Mouse (Mus musculus): ENCODE measurements around the gene Cfap65. TPM values are rescaled to one million over a fixed set of nuclear protein-coding genes. Genes with fewer than 3 reads are reported as not detected.

The Cfap65 gene
- polyA plus RNA-seq, 1 experiment from 2014 or later, result 1.4 TPM

DNA sequence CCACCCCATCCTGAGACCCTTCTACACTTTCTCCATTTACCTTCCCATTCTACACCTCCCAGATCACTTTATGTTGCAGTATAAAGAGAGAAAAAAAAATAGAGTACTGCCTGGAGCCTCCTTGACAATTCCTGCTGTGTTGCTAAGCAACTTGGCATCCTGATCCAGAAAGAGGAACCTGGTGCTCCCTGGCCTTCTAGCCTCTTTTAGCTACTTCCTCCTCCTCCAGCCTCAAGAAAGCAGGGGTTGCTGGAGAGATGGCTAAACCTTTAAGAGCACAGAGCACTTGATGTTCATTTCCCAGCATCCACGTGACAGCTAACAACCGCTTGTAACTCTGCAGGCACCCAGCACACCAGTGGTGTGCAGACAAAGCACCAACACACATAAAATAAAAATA lies 63.2 kb downstream of the Cfap65 start:
- Histone ChIP-seq H3K4me2 (ENCODE audit: low read length) (no peak overlapping the region), H3K36me3 (ENCODE audit: control insufficient read depth, insufficient read depth, low read length) (no peaks in the 10 kb centered on the region), H3K9me3 (replicated peaks; ENCODE audit: control insufficient read depth, low read length, poor library complexity, severe bottlenecking) (no peaks in the 10 kb centered on the region), H3K27me3 (ENCODE audit: control insufficient read depth, insufficient read depth, low read depth, low read length) (no peaks in the 10 kb centered on the region; the same call in 1 of the 2 replicates), H3K4me1 (ENCODE audit: control insufficient read depth, insufficient read depth, low read length) (peaks cover 5% of the 10 kb centered on the region; the same call in 1 of the 2 replicates), H3K9ac (ENCODE audit: low read depth, low read length) (no peak overlapping the region), H3K4me3 (ENCODE audit: low read depth, low read length) (no peak overlapping the region), H3K27ac (ENCODE audit: low read length) (no peak overlapping the region)
- ATAC-seq, result peak; percentile 56; the same call in 1 of the 2 replicates
- WGBS, result 46% methylated on average over 2 of the region's 2 CpGs

DNA sequence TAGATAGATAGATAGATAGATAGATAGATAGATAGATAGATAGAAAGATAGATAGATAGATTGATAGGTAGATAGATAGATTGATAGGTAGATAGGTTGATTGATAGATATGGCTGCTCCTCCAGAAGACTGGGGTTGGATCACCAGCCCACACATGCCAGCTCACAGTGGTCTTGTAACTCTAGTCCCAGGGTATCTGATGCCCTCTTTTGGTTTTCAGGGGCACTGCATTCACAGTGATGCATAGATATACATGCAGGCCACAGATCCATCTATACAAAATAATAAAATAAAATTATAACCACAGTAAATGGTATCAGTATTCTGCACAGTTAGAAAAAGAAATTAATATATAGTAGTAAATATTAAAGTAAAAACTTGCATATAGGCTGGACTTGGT lies 73.6 kb downstream of the Cfap65 start:
- H3K9ac ChIP-seq (ENCODE audit: low read depth, low read length), result no peak overlapping the region
- H3K9me3 ChIP-seq (replicated peaks; ENCODE audit: control insufficient read depth, low read length, poor library complexity, severe bottlenecking), result no peaks in the 10 kb centered on the region
- no peaks in the 10 kb centered on the region for H3K36me3 ChIP-seq (ENCODE audit: control insufficient read depth, insufficient read depth, low read length)
- H3K27me3 ChIP-seq (ENCODE audit: control insufficient read depth, insufficient read depth, low read depth, low read length), result no peaks in the 10 kb centered on the region
- no peak overlapping the region for H3K4me3 ChIP-seq (ENCODE audit: low read depth, low read length)
- H3K27ac ChIP-seq (ENCODE audit: low read length), result no peak overlapping the region
- H3K4me2 ChIP-seq (ENCODE audit: low read length), result no peak overlapping the region
- H3K4me1 ChIP-seq (ENCODE audit: control insufficient read depth, insufficient read depth, low read length), result peaks cover 20% of the 10 kb centered on the region
- ATAC-seq, result no peak

DNA sequence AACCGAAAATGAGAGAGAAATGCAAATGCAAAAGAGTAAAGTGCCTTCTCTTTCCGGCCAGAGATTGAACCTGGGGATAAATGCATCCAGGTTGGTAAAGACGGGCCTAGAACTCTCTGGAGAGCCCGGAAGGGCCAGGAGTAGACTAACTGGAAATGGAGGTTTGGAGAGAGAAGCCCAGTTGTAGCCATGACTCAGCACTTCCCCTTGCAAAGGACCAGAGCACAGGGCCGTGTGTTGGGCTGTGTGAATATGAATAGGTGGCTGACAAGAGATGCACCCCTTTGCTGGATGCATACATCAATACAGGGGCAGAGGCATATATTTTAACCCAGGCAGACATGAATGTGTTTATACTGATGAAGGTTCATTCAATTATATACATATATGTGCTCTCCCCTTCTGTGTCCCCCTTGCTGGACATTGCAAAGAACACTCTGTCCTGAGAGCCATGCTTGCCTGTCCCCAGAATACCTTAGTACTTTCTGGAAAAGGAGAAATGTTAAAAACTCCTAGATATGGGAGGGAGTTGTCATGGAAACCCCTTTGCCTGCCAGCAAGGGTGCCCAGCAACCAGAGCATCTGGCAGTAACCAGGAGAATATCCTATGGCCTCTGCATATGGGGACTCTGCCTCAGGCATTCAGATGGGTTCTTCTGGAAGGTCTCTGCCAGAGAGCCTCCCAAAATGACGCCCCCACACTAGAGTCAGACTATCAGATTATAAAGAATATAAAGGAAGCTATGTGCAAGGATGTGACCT lies 76.0 kb downstream of the Cfap65 start:
- Histone ChIP-seq H3K4me3 (ENCODE audit: low read depth, low read length) (peak overlapping the region; percentile 94), H3K4me2 (ENCODE audit: low read length) (peak overlapping the region; percentile 90), H3K9ac (ENCODE audit: low read depth, low read length) (peak overlapping the region; percentile 58), H3K4me1 (ENCODE audit: control insufficient read depth, insufficient read depth, low read length) (peaks cover 20% of the 10 kb centered on the region), H3K9me3 (replicated peaks; ENCODE audit: control insufficient read depth, low read length, poor library complexity, severe bottlenecking) (no peaks in the 10 kb centered on the region), H3K36me3 (ENCODE audit: control insufficient read depth, insufficient read depth, low read length) (no peaks in the 10 kb centered on the region), H3K27ac (ENCODE audit: low read length) (peak overlapping the region; percentile 64), H3K27me3 (ENCODE audit: control insufficient read depth, insufficient read depth, low read depth, low read length) (no peaks in the 10 kb centered on the region)
- WGBS, result 41% methylated on average over 6 of the region's 6 CpGs
- ATAC-seq, result no peak

GRCm38 (mm10) chr1:74858805-74859204 lies 76.6 kb downstream of the Cfap65 start:
- peak overlapping the region; percentile 58 for H3K9ac ChIP-seq (ENCODE audit: low read depth, low read length)
- H3K4me3 ChIP-seq (ENCODE audit: low read depth, low read length), result peak overlapping the region; percentile 94
- H3K27ac ChIP-seq (ENCODE audit: low read length), result peak overlapping the region; percentile 64
- no peaks in the 10 kb centered on the region for H3K9me3 ChIP-seq (replicated peaks; ENCODE audit: control insufficient read depth, low read length, poor library complexity, severe bottlenecking)
- no peaks in the 10 kb centered on the region for H3K36me3 ChIP-seq (ENCODE audit: control insufficient read depth, insufficient read depth, low read length)
- 3% methylated on average over 16 of the region's 16 CpGs for WGBS
- no peaks in the 10 kb centered on the region for H3K27me3 ChIP-seq (ENCODE audit: control insufficient read depth, insufficient read depth, low read depth, low read length)
- H3K4me1 ChIP-seq (ENCODE audit: control insufficient read depth, insufficient read depth, low read length), result peaks cover 26% of the 10 kb centered on the region
- peak overlapping the region; percentile 90 for H3K4me2 ChIP-seq (ENCODE audit: low read length)
- no peak for ATAC-seq

- Histone ChIP-seq H3K9me3 (replicated peaks; ENCODE audit: control insufficient read depth, low read length, poor library complexity, severe bottlenecking) (no peaks in the 10 kb centered on the region), H3K4me3 (ENCODE audit: low read depth, low read length) (peak overlapping the region; percentile 94), H3K36me3 (ENCODE audit: control insufficient read depth, insufficient read depth, low read length) (no peaks in the 10 kb centered on the region), H3K9ac (ENCODE audit: low read depth, low read length) (peak overlapping the region; percentile 97), H3K4me2 (ENCODE audit: low read length) (peak overlapping the region; percentile 90), H3K27ac (ENCODE audit: low read length) (peak overlapping the region; percentile 74), H3K27me3 (ENCODE audit: control insufficient read depth, insufficient read depth, low read depth, low read length) (no peaks in the 10 kb centered on the region), H3K4me1 (ENCODE audit: control insufficient read depth, insufficient read depth, low read length) (peaks cover 26% of the 10 kb centered on the region)
- ATAC-seq, result peak; percentile 54
- under 1% methylated on average over 29 of the region's 29 CpGs for WGBS
Observed at GRCm38 (mm10) chr1:74858171-74858719, 77.2 kb downstream of the Cfap65 start.

- no peaks in the 10 kb centered on the region for H3K27me3 ChIP-seq (ENCODE audit: control insufficient read depth, insufficient read depth, low read depth, low read length)
- H3K9ac ChIP-seq (ENCODE audit: low read depth, low read length), result peak overlapping the region; percentile 97
- no peaks in the 10 kb centered on the region for H3K36me3 ChIP-seq (ENCODE audit: control insufficient read depth, insufficient read depth, low read length)
- 8% methylated on average over 4 of the region's 4 CpGs for whole genome bisulfite sequencing
- ATAC-seq, result no peak
- H3K27ac ChIP-seq (ENCODE audit: low read length), result peak overlapping the region; percentile 74
- peaks cover 26% of the 10 kb centered on the region for H3K4me1 ChIP-seq (ENCODE audit: control insufficient read depth, insufficient read depth, low read length)
- peak overlapping the region; percentile 90 for H3K4me2 ChIP-seq (ENCODE audit: low read length)
- H3K4me3 ChIP-seq (ENCODE audit: low read depth, low read length), result peak overlapping the region; percentile 94
- no peaks in the 10 kb centered on the region for H3K9me3 ChIP-seq (replicated peaks; ENCODE audit: control insufficient read depth, low read length, poor library complexity, severe bottlenecking)
Observed at GRCm38 (mm10) chr1:74857677-74858076, 77.7 kb downstream of the Cfap65 start.

DNA sequence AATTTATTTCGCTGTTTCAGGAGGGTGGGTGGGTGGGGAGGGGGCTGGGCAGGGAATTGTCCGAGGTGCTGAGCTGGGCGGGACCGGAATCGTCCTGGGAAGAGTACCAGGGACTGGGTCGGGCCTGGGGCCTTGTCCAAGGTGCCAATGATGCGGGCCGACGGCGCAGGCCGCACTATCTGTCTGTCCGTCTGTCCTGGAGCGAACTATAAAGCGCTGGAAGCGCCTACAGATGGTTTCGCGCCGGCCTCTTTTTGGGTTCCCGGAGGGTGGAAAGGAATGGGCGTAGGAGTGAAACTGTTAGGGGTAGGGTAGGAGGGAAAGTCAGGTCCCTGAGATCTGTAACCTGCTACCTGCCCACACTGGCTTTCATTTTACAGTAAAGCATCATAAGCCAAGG lies 78.2 kb downstream of the Cfap65 start:
- Histone ChIP-seq H3K4me2 (ENCODE audit: low read length) (peak overlapping the region; percentile 90), H3K9me3 (replicated peaks; ENCODE audit: control insufficient read depth, low read length, poor library complexity, severe bottlenecking) (no peaks in the 10 kb centered on the region), H3K9ac (ENCODE audit: low read depth, low read length) (peak overlapping the region; percentile 97), H3K4me1 (ENCODE audit: control insufficient read depth, insufficient read depth, low read length) (peaks cover 26% of the 10 kb centered on the region), H3K4me3 (ENCODE audit: low read depth, low read length) (peak overlapping the region; percentile 94), H3K27me3 (ENCODE audit: control insufficient read depth, insufficient read depth, low read depth, low read length) (no peaks in the 10 kb centered on the region), H3K27ac (ENCODE audit: low read length) (peak overlapping the region; percentile 74), H3K36me3 (ENCODE audit: control insufficient read depth, insufficient read depth, low read length) (no peaks in the 10 kb centered on the region)
- no peak for ATAC-seq
- WGBS, result 3% methylated on average over 20 of the region's 20 CpGs

DNA sequence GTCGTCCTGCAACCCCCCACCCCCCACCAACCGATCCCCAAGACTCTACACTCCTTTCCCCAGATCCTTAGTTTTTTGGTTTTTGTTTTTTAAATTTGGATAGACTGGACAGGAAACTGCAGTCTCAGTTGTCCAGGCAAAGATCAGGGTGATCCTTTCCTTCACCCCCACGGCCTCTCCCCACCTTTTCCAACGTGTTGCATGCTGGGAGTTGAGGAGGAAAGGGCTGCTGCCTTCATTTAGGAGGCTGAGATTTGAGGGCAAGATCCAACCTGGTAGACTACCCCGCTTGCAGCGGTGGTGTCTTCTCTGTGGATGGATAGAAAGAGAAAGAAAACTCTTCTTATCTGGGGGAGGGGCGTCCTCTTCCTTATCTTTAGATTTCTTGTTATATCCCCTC lies 78.6 kb downstream of the Cfap65 start:
- peak overlapping the region; percentile 94 for H3K4me3 ChIP-seq (ENCODE audit: low read depth, low read length)
- H3K27ac ChIP-seq (ENCODE audit: low read length), result no peak overlapping the region; the same call in 1 of the 2 replicates
- H3K9me3 ChIP-seq (replicated peaks; ENCODE audit: control insufficient read depth, low read length, poor library complexity, severe bottlenecking), result no peaks in the 10 kb centered on the region
- H3K4me2 ChIP-seq (ENCODE audit: low read length), result peak overlapping the region; percentile 90
- H3K4me1 ChIP-seq (ENCODE audit: control insufficient read depth, insufficient read depth, low read length), result peaks cover 26% of the 10 kb centered on the region
- H3K27me3 ChIP-seq (ENCODE audit: control insufficient read depth, insufficient read depth, low read depth, low read length), result no peaks in the 10 kb centered on the region
- no peaks in the 10 kb centered on the region for H3K36me3 ChIP-seq (ENCODE audit: control insufficient read depth, insufficient read depth, low read length)
- 1% methylated on average over 7 of the region's 7 CpGs for WGBS
- peak overlapping the region; percentile 97 for H3K9ac ChIP-seq (ENCODE audit: low read depth, low read length)
- no peak for ATAC-seq

GRCm38 (mm10) chr1:74856439-74856720 lies 79.0 kb downstream of the Cfap65 start:
- peak overlapping the region; percentile 89 for H3K27ac ChIP-seq (ENCODE audit: low read length)
- under 1% methylated on average over 8 of the region's 11 CpGs for WGBS

More at GRCm38 (mm10) chr1:74856439-74856720, 79.0 kb downstream of the Cfap65 start:
- peak overlapping the region; percentile 94 for H3K4me3 ChIP-seq (ENCODE audit: low read depth, low read length)
- ATAC-seq, result no peak
- no peaks in the 10 kb centered on the region for H3K9me3 ChIP-seq (replicated peaks; ENCODE audit: control insufficient read depth, low read length, poor library complexity, severe bottlenecking)
- peaks cover 31% of the 10 kb centered on the region for H3K4me1 ChIP-seq (ENCODE audit: control insufficient read depth, insufficient read depth, low read length)
- no peaks in the 10 kb centered on the region for H3K27me3 ChIP-seq (ENCODE audit: control insufficient read depth, insufficient read depth, low read depth, low read length)
- H3K9ac ChIP-seq (ENCODE audit: low read depth, low read length), result peak overlapping the region; percentile 97
- H3K4me2 ChIP-seq (ENCODE audit: low read length), result peak overlapping the region; percentile 90
- H3K36me3 ChIP-seq (ENCODE audit: control insufficient read depth, insufficient read depth, low read length), result no peaks in the 10 kb centered on the region
